Mouse (Mus musculus) embryonic fibroblast, embryonic 13.5 days (primary cell): ENCODE results near the gene Snorc.
A peak's percentile ranks its signal among the peaks of the same experiment; 100 is the strongest.

Source experiments
- CTCF ChIP-seq: IDR thresholded peaks from 2 replicates; pipeline ENCODE4 v1.5.1; 2011; ENCODE audit warnings: mild to moderate bottlenecking, control low read depth, low read length, moderate library complexity, borderline replicate concordance; ENCODE audit not compliant: insufficient read depth
- POLR2A ChIP-seq: IDR thresholded peaks from 2 replicates; pipeline ENCODE4 v1.6.1; 2011; ENCODE audit warnings: low read depth, mild to moderate bottlenecking, control low read depth, low read length, moderate library complexity

DNA sequence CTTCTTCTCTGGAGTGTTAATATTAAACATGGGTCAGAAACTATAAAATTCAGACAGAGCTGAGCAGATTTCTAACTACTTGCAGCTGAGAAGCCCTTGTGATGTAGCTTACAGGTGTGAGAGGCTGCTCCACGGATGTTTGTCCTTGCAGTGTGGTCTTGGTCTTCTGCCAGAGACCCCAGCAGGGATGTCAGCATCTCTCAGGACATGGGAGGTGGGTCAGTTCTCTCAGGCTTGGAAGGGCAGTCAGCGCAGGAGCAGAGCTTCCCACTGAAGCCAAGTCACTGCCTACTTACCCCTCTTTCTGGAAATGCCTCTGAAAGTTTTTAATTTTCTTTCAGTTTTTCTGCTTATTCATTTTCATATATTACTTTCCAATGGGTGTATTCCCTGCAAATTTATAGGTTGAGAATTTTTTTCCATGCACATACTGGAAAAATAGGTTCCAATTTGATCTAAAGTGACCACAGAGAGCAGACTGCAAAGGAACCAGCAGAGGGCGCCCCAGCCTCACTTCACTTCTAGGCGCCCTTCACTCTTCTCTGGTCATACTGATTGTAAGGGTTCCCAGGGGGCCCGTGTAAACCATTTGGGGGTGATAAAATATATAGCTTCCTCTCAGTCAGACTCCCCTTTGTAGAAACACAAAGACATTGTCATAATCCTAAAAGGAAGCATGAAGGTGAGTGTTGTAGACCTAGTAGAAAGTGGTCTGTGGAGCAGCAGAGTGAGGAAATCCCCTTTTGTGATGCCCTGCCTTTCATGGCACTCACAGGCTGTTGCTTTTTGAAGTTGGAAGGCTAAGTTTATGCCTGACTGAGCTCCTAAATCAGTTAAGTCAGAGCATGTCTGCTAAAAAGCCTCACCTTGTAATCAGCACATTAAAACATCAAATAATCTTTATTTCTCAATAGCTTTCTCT lies 22.6 kb upstream of the Snorc start:
- TF ChIP-seq POLR2A: no peak
- peak; percentile 44; the same call in 1 of the 2 replicates for TF ChIP-seq CTCF
